Mouse (Mus musculus) small intestine, adult 2 months (tissue): ENCODE data around the gene Fxyd5. TPM values are rescaled to one million over a fixed set of nuclear protein-coding genes. Genes with fewer than 3 reads are reported as not detected.

Experiments
- H3K27ac ChIP-seq: fragments of 200-500 bp; 2 replicates; pipeline ENCODE4 v1.5.1; 2012; ENCODE audit warnings: low read depth, low read length, control low read depth, inconsistent platforms; ENCODE audit not compliant: insufficient read depth
- H3K27me3 ChIP-seq: fragments of 200-500 bp; 2 replicates; pipeline ENCODE4 v1.6.1; 2012; ENCODE audit warnings: mild to moderate bottlenecking, moderate library complexity, low read length, inconsistent platforms; ENCODE audit not compliant: control insufficient read depth, insufficient read depth
- H3K36me3 ChIP-seq: fragments of 200-500 bp; 2 replicates; pipeline ENCODE4 v1.6.1; 2012; ENCODE audit warnings: mild to moderate bottlenecking, low read length, control low read depth, inconsistent platforms; ENCODE audit not compliant: control insufficient read depth, insufficient read depth
- H3K4me1 ChIP-seq: fragments of 200-500 bp; 2 replicates; pipeline ENCODE4 v1.6.1; 2012; ENCODE audit warnings: low read length, inconsistent platforms, mixed read lengths; ENCODE audit not compliant: control insufficient read depth, insufficient read depth, insufficient read length
- H3K4me3 ChIP-seq: fragments of 200-500 bp; 2 replicates; pipeline ENCODE4 v1.5.1; 2012; ENCODE audit warnings: low read depth, mild to moderate bottlenecking, control low read depth, inconsistent platforms, low read length, moderate library complexity
- CTCF ChIP-seq: fragments of 200-500 bp; IDR thresholded peaks from 2 replicates; pipeline ENCODE4 v1.5.1; 2012; ENCODE audit warnings: low read depth, mild to moderate bottlenecking, control low read depth, inconsistent platforms, low read length, moderate library complexity, mixed read lengths; ENCODE audit not compliant: insufficient replicate concordance, insufficient read length; ENCODE audit errors: extremely low read depth
- POLR2A ChIP-seq: fragments of 200-500 bp; IDR thresholded peaks from 2 replicates; pipeline ENCODE4 v1.6.1; 2012; ENCODE audit warnings: low read depth, mild to moderate bottlenecking, control low read depth, inconsistent platforms, low read length, moderate library complexity
- WGBS: fragments of 180-500 bp; shearing (Covaris S2); methylation state at CpG from one replicate; pipeline ENCODE4 v1.1.7; 2018; 5-methylcytosine and 5-hydroxymethylcytosine counted together
- polyA plus RNA-seq: library from polyadenylated mRNA; depleted of rRNA; stranded (reverse); fragments of >200 nt; gene quantifications from 2 replicates; pipeline ENCODE4 v1.2.3, GENCODE M21; 2012

The Fxyd5 gene
- polyA plus RNA-seq, 1 experiment, result 31.8 TPM

DNA sequence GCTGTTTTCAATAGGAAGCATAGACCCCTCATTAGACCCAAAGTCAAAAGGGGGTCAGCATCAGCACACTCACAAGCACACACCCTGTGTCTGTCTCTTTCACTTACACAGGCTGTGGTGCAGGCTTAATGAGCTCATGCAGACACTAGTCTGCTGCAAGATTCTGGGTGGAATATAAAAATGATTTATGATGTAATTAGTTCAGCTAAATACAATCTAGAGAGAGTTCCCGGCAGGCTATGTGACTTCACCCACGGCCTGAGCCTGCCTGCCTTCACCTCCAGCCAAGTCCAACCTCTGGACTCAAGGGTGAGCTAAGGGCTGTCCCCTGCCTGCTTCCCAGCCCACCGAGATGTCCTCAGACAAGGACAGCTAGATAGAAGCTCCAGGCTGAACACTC, 33.4 kb downstream of the Fxyd5 start:
- TF ChIP-seq POLR2A (no peak), CTCF (no peak)
- 19% methylated on average over 3 of the region's 3 CpGs for WGBS

DNA sequence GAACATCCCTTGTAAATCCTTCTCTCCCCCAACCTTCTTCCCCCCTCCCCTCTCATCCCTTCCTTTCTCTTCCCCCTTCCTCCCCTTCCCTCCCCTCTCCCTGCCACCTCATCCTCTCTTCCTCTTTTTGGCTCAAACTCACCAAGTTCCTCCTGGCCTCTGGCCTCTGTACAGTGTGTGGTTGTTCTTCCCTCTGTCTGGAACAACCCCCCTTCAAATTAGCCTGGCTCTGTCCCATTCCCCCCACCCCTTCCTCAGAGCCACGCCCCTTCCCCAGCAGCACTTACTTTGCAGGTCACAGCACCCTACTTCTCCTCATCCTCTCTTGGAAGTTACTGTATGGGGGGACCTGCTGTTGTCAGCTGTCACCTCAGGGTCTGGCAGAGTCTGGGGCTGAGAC, 34.1 kb downstream of the Fxyd5 start:
- 48% methylated on average over 1 of the region's 1 CpGs for WGBS
- no peaks in the 10 kb centered on the region for H3K36me3 ChIP-seq
- H3K4me1 ChIP-seq, result peaks cover 3% of the 10 kb centered on the region; the same call in 1 of the 2 replicates
- no peaks in the 10 kb centered on the region for H3K27me3 ChIP-seq
- no peak overlapping the region for H3K27ac ChIP-seq
- TF ChIP-seq CTCF, result no peak
- no peak for TF ChIP-seq POLR2A
- H3K4me3 ChIP-seq, result no peak overlapping the region

More for the DNA sequence above, 33.4 kb downstream of the Fxyd5 start:
- Histone ChIP-seq H3K27ac (no peak overlapping the region), H3K4me3 (no peak overlapping the region), H3K36me3 (no peaks in the 10 kb centered on the region), H3K27me3 (no peaks in the 10 kb centered on the region), H3K4me1 (peaks cover 3% of the 10 kb centered on the region; the same call in 1 of the 2 replicates)

DNA sequence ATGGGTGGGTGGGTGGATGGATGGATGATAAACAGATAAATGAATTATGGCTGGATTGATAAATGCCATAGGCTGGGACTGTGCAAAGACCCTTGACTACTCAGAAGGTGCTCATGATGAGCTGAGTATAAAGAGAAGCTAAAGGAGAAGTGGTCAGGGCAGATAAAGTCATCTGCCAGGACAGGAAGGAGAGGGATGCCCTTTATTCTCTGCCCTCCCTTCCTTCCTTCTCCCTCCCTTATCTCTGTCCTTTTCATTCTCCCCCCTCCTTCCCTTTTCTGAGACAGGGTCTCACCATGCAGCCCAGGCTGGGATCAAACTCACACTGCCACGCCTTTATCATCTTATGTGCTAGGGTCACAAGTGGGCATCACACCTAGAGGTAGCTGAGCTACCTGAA, 34.5 kb downstream of the Fxyd5 start:
- H3K4me1 ChIP-seq, result peaks cover 3% of the 10 kb centered on the region; the same call in 1 of the 2 replicates
- no peaks in the 10 kb centered on the region for H3K27me3 ChIP-seq
- TF ChIP-seq CTCF (no peak), POLR2A (no peak)
- H3K4me3 ChIP-seq, result no peak overlapping the region
- H3K36me3 ChIP-seq, result no peaks in the 10 kb centered on the region
- 58% methylated on average over 1 of the region's 1 CpGs for WGBS
- no peak overlapping the region for H3K27ac ChIP-seq

DNA sequence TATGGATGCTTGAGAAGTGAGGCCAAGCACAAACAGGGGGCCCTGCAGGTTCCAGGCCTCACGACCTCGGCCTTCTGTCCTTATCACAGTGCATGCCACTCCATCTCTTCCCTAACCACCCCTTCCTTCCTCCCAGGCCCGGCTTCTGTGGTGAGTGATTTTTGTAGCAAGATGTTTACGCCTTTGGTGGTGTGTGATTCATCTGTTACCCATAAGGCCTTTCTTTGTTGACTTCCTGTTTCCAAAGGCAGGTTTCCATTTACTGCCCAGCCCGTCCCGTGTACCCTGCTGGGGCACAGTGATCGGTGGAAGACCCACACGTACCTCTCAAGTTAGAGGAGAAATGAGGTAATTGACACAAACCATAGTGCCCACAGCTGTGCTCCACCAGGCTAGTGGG, 39.6 kb downstream of the Fxyd5 start:
- Histone ChIP-seq H3K4me1 (peaks cover 11% of the 10 kb centered on the region), H3K27me3 (no peaks in the 10 kb centered on the region), H3K36me3 (no peaks in the 10 kb centered on the region), H3K27ac (peak overlapping the region; percentile 23; the same call in 1 of the 2 replicates), H3K4me3 (no peak overlapping the region)
- no peak for TF ChIP-seq CTCF
- TF ChIP-seq POLR2A, result no peak
- WGBS, result 54% methylated on average over 8 of the region's 8 CpGs

GRCm38 (mm10) chr7:31000505-31001020, 41.7 kb downstream of the Fxyd5 start:
- H3K4me1 ChIP-seq, result peaks cover 11% of the 10 kb centered on the region
- H3K27me3 ChIP-seq, result no peaks in the 10 kb centered on the region
- peak overlapping the region; percentile 64 for H3K27ac ChIP-seq
- no peak for TF ChIP-seq POLR2A
- no peak for TF ChIP-seq CTCF
- 5% methylated on average over 7 of the region's 7 CpGs for WGBS
- peak overlapping the region; percentile 39 for H3K4me3 ChIP-seq
- no peaks in the 10 kb centered on the region for H3K36me3 ChIP-seq

DNA sequence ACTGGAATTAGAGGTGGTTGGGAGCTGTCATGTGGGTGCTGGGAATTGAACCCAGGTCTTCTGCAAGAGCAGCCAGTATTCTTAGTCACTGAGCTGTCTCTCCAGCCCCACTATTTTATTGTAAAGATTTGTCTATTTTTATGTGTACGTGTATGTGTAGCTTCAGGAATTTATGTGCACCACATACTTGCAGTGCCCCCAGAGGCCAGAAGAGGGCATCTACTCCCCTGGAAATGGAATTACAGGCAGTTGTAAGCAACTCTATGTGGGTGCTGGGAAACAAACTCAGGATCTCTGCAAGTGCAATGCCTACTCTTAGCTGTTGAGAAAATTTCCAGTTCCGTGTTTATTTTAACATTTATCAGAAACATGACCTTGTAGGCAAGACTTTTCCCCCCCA, 45.8 kb downstream of the Fxyd5 start:
- H3K36me3 ChIP-seq, result no peaks in the 10 kb centered on the region
- 93% methylated on average over 2 of the region's 2 CpGs for WGBS
- H3K27me3 ChIP-seq, result no peaks in the 10 kb centered on the region
- no peak overlapping the region for H3K27ac ChIP-seq
- no peak overlapping the region for H3K4me3 ChIP-seq
- H3K4me1 ChIP-seq, result peaks cover 8% of the 10 kb centered on the region
- TF ChIP-seq CTCF (no peak), POLR2A (no peak)

- Histone ChIP-seq H3K27ac (no peak overlapping the region), H3K4me3 (no peak overlapping the region), H3K27me3 (no peaks in the 10 kb centered on the region), H3K4me1 (no peaks in the 10 kb centered on the region; the same call in 1 of the 2 replicates), H3K36me3 (no peaks in the 10 kb centered on the region)
- WGBS, result 89% methylated on average over 5 of the region's 5 CpGs
- TF ChIP-seq POLR2A (no peak), CTCF (no peak)
Measured at GRCm38 (mm10) chr7:30993986-30994385, 48.3 kb downstream of the Fxyd5 start.
